Mouse (Mus musculus): Measurements from ENCODE around the gene Atp5e.

The Atp5e gene

GRCm38 (mm10) chr2:174463789-174464523, at the start of gene Atp5e:
Gene Atp5e (minus strand): TSS chr2:174464105.
- DNase-seq (ENCODE audit: low spot score in 2 of 2), result peak; percentile 93 to 96

- DNase-seq (ENCODE audit: low spot score in 2 of 2), result no peak
These were observed 45.9 kb upstream of the Atp5e start for GRCm38 (mm10) chr2:174509825-174510224.

- no peak for DNase-seq (ENCODE audit: low spot score in 2 of 2)
These were observed 44.1 kb upstream of the Atp5e start for GRCm38 (mm10) chr2:174507998-174508397.

- no peak for DNase-seq (ENCODE audit: low spot score in 2 of 2)
These were observed 39.0 kb upstream of the Atp5e start for GRCm38 (mm10) chr2:174502831-174503460.

- DNase-seq (ENCODE audit: low spot score in 2 of 2), result no peak
These were observed 38.4 kb upstream of the Atp5e start for GRCm38 (mm10) chr2:174502321-174502720.

GRCm38 (mm10) chr2:174501517-174501916, 37.6 kb upstream of the Atp5e start:
- no peak for DNase-seq (ENCODE audit: low spot score in 2 of 2)

- DNase-seq (ENCODE audit: low spot score in 2 of 2), result no peak
These were observed 37.1 kb upstream of the Atp5e start for GRCm38 (mm10) chr2:174500814-174501503.

GRCm38 (mm10) chr2:174492858-174493257, 29.0 kb upstream of the Atp5e start:
- DNase-seq (ENCODE audit: low spot score in 2 of 2), result no peak

- no peak for DNase-seq (ENCODE audit: low spot score in 2 of 2)
These were observed 23.1 kb upstream of the Atp5e start for GRCm38 (mm10) chr2:174487005-174487404.

- no peak for DNase-seq (ENCODE audit: low spot score in 2 of 2)
These were observed 14.8 kb upstream of the Atp5e start for GRCm38 (mm10) chr2:174478746-174479145.

GRCm38 (mm10) chr2:174477543-174478319, 13.8 kb upstream of the Atp5e start:
- DNase-seq (ENCODE audit: low spot score in 2 of 2), result no peak

- no peak for DNase-seq (ENCODE audit: low spot score in 2 of 2)
These were observed 9.6 kb upstream of the Atp5e start for GRCm38 (mm10) chr2:174473550-174473927.

GRCm38 (mm10) chr2:174472818-174473549, 9.1 kb upstream of the Atp5e start, which contains the start of gene Prelid3b:
Gene Prelid3b (minus strand): TSS chr2:174473081.
- DNase-seq (ENCODE audit: low spot score in 2 of 2), result peak; percentile 98 to 99

GRCm38 (mm10) chr2:174472407-174472806, 8.5 kb upstream of the Atp5e start:
- peak in 1 of 2 experiments; percentile 4 for DNase-seq (ENCODE audit: low spot score in 2 of 2)

- DNase-seq (ENCODE audit: low spot score in 2 of 2), result no peak
These were observed 7.0 kb upstream of the Atp5e start for GRCm38 (mm10) chr2:174470786-174471405.

- no peak for DNase-seq (ENCODE audit: low spot score in 2 of 2)
These were observed 6.4 kb upstream of the Atp5e start for GRCm38 (mm10) chr2:174470333-174470732.

GRCm38 (mm10) chr2:174463370-174463769, 535 bp downstream of the Atp5e start:
- no peak for DNase-seq (ENCODE audit: low spot score in 2 of 2)

- DNase-seq (ENCODE audit: low spot score in 2 of 2), result no peak
These were observed 4.5 kb downstream of the Atp5e start for GRCm38 (mm10) chr2:174459365-174459764.

GRCm38 (mm10) chr2:174453681-174454080, 10.2 kb downstream of the Atp5e start:
- DNase-seq (ENCODE audit: low spot score in 2 of 2), result no peak

GRCm38 (mm10) chr2:174450353-174450752, 13.6 kb downstream of the Atp5e start, which contains the start of gene Tubb1:
Gene Tubb1 (plus strand): TSS chr2:174450695.
- DNase-seq (ENCODE audit: low spot score in 2 of 2), result no peak

GRCm38 (mm10) chr2:174448405-174448804, 15.5 kb downstream of the Atp5e start:
- no peak for DNase-seq (ENCODE audit: low spot score in 2 of 2)

Measured in urinary bladder, postnatal 36 days (tissue).